Mouse (Mus musculus): ENCODE measurements around the gene Rapgefl1. TPM values are rescaled to one million over a fixed set of nuclear protein-coding genes. Genes with fewer than 3 reads are reported as not detected.

Gene Rapgefl1
- total and polyA plus RNA-seq, 3 experiments = 0.58 to 1.4 TPM; not detected in 1

- H3K27me3 ChIP-seq (ENCODE audit: control insufficient read depth in 1 of 2, insufficient read depth in 2 of 2, low read length in 2 of 2) = no peaks in the 10 kb centered on the region
- TF ChIP-seq CHD1 (IDR thresholded peaks at IDR 0.05; ENCODE audit: low read depth, low read length) = no peak
- TF ChIP-seq POLR2AphosphoS5 (IDR thresholded peaks at IDR 0.05; ENCODE audit: borderline replicate concordance, low read depth, low read length) = no peak
- no peak for TF ChIP-seq ZMIZ1 (IDR thresholded peaks at IDR 0.05; ENCODE audit: low read depth, low read length)
- TF ChIP-seq MYB (IDR thresholded peaks at IDR 0.05; ENCODE audit: low read depth, low read length) = no peak
- no peak for TF ChIP-seq KAT2A (conservative IDR thresholded peaks at IDR 0.05; ENCODE audit: low read depth, low read length)
- peaks cover 38% of the 10 kb centered on the region for H3K79me2 ChIP-seq (ENCODE audit: control insufficient read depth, insufficient read depth, low read length, poor library complexity)
- H3K27ac ChIP-seq (ENCODE audit: control insufficient read depth, low read depth, low read length) = peak overlapping the region; percentile 69; the same call in 1 of the 2 replicates
- peaks cover 3 to 11% of the 10 kb centered on the region in 2 experiments; a peak in 3 of 4 replicates for H3K4me1 ChIP-seq (ENCODE audit: control insufficient read depth in 1 of 2, insufficient read depth in 2 of 2, low read length in 2 of 2)
- H3K9me3 ChIP-seq (replicated peaks; ENCODE audit: insufficient read depth, low read length) = no peaks in the 10 kb centered on the region
- H3K9ac ChIP-seq (ENCODE audit: control insufficient read depth, low read depth, low read length, poor library complexity, severe bottlenecking) = peak overlapping the region; percentile 93
- peak overlapping the region; percentile 79 to 93 for H3K4me3 ChIP-seq (ENCODE audit: control insufficient read depth in 1 of 2, insufficient read depth in 1 of 2, low read depth in 2 of 2, low read length in 2 of 2)
- DNase-seq (ENCODE audit: low read depth, low spot score) = no peak
- peaks cover 22 to 39% of the 10 kb centered on the region in 2 experiments for H3K36me3 ChIP-seq (ENCODE audit: control insufficient read depth in 1 of 2, insufficient read depth in 2 of 2, low read length in 2 of 2)
Observed at GRCm38 (mm10) chr11:98810686-98811085, 25.9 kb upstream of the Rapgefl1 start.

DNA sequence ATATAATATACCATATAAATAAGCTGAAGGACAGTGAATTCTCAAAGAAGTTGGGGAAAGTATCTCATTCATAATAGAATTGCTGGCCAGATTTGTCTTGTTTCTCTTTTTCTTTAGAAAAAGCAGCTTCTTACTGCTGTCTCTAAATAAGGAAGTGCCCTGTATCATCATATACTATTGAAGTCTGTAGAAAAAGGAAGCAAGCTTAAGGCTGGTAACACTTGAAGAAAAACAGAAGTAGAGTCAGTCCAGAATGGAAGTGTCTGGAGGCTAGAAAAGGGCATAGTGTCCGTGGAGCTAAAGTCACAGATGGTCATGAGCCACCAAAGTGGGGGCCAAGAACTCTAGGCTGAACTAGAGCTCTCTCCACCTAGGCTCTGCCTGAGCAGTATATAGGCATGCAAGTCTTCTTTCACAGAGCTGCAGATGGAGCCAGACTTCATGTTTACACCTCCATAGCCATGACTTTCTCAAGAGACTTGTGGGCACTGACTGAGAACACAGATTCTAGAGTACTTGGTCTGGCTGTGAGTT, 19.8 kb upstream of the Rapgefl1 start:
- DNase-seq (ENCODE audit: low read depth, low spot score) = peak; percentile 81
- no peaks in the 10 kb centered on the region for H3K27me3 ChIP-seq (ENCODE audit: control insufficient read depth in 1 of 2, insufficient read depth in 2 of 2, low read length in 2 of 2)
- H3K4me3 ChIP-seq (ENCODE audit: control insufficient read depth in 1 of 2, insufficient read depth in 1 of 2, low read depth in 2 of 2, low read length in 2 of 2) = no peak overlapping the region
- peaks cover 36 to 49% of the 10 kb centered on the region in 2 experiments for H3K36me3 ChIP-seq (ENCODE audit: control insufficient read depth in 1 of 2, insufficient read depth in 2 of 2, low read length in 2 of 2)
- peaks cover 35% of the 10 kb centered on the region for H3K79me2 ChIP-seq (ENCODE audit: control insufficient read depth, insufficient read depth, low read length, poor library complexity)
- TF ChIP-seq EP300 (IDR thresholded peaks at IDR 0.05; ENCODE audit: low read depth in 1 of 2, low read length in 2 of 2) (peak in 1 of 2 experiments; percentile 59; a peak in 2 of 4 replicates), GABPA (IDR thresholded peaks at IDR 0.05; ENCODE audit: low read depth, low read length) (no peak), POLR2A (IDR thresholded peaks at IDR 0.05; ENCODE audit: control insufficient read depth in 1 of 2, insufficient read depth in 1 of 2, low read depth in 1 of 2, low read length in 2 of 2, poor library complexity in 1 of 2) (no peak), MXI1 (IDR thresholded peaks at IDR 0.05; ENCODE audit: low read depth, low read length) (peak; percentile 47; the same call in 1 of the 2 replicates), SIN3A (IDR thresholded peaks at IDR 0.05; ENCODE audit: low read length) (peak; percentile 62), RCOR1 (IDR thresholded peaks at IDR 0.05; ENCODE audit: low read depth, low read length) (peak; percentile 68), CTCF (IDR thresholded peaks at IDR 0.05 in 2 of 3, conservative IDR thresholded peaks at IDR 0.05 in 1 of 3; ENCODE audit: control insufficient read depth in 1 of 3, insufficient read depth in 1 of 3, low read depth in 2 of 3, low read length in 3 of 3, poor library complexity in 1 of 3, severe bottlenecking in 1 of 3) (no peak), NRF1 (IDR thresholded peaks at IDR 0.05; ENCODE audit: insufficient read depth, low read depth, low read length, poor library complexity, severe bottlenecking) (no peak), ELF1 (IDR thresholded peaks at IDR 0.05; ENCODE audit: low read depth, low read length) (peak; percentile 87), MYC (IDR thresholded peaks at IDR 0.05; ENCODE audit: low read depth, low read length) (peak; percentile 43; the same call in 1 of the 2 replicates), MAFK (IDR thresholded peaks at IDR 0.05; ENCODE audit: borderline replicate concordance, low read depth, low read length) (no peak)
- no peaks in the 10 kb centered on the region for H3K9me3 ChIP-seq (replicated peaks; ENCODE audit: insufficient read depth, low read length)
- H3K9ac ChIP-seq (ENCODE audit: control insufficient read depth, low read depth, low read length, poor library complexity, severe bottlenecking) = no peak overlapping the region
- peaks cover 5 to 10% of the 10 kb centered on the region in 2 experiments for H3K4me1 ChIP-seq (ENCODE audit: control insufficient read depth in 1 of 2, insufficient read depth in 2 of 2, low read length in 2 of 2)
- peak overlapping the region; percentile 15; the same call in 1 of the 2 replicates for H3K27ac ChIP-seq (ENCODE audit: control insufficient read depth, low read depth, low read length)

Data from MEL (cell line).